Mouse (Mus musculus) cerebellum, adult 9-10 months (tissue): Measurements from ENCODE around the gene Bhmt2.
A peak's percentile ranks its signal among the peaks of the same experiment; 100 is the strongest.

Source experiments
- DNase-seq: peaks from one replicate; pipeline ENCODE4 v3.0.0; 2022

Gene Bhmt2

GRCm38 (mm10) chr13:93637282-93638245 is 36.5 kb downstream of the Bhmt2 start, which contains the start of gene Bhmt:
TSS of gene Bhmt (minus strand) at chr13:93637961.
- no peak for DNase-seq

- peak; percentile 54 for DNase-seq
Measured at GRCm38 (mm10) chr13:93636561-93636960, 37.5 kb downstream of the Bhmt2 start.

GRCm38 (mm10) chr13:93632927-93633326 is 41.2 kb downstream of the Bhmt2 start:
- DNase-seq, result no peak

GRCm38 (mm10) chr13:93630941-93631705 is 43.0 kb downstream of the Bhmt2 start:
- peak; percentile 40 for DNase-seq

GRCm38 (mm10) chr13:93628861-93629260 is 45.2 kb downstream of the Bhmt2 start:
- no peak for DNase-seq

- no peak for DNase-seq
Measured at GRCm38 (mm10) chr13:93614361-93614948, 59.6 kb downstream of the Bhmt2 start.

- DNase-seq, result no peak
Measured at GRCm38 (mm10) chr13:93613771-93614170, 60.3 kb downstream of the Bhmt2 start.

- peak; percentile 88 for DNase-seq
Measured at GRCm38 (mm10) chr13:93612660-93613607, 61.2 kb downstream of the Bhmt2 start.

GRCm38 (mm10) chr13:93608476-93608875 is 65.6 kb downstream of the Bhmt2 start:
- no peak for DNase-seq

- DNase-seq, result no peak
Measured at GRCm38 (mm10) chr13:93607701-93608100, 66.4 kb downstream of the Bhmt2 start.

GRCm38 (mm10) chr13:93606868-93607578 is 67.1 kb downstream of the Bhmt2 start:
- no peak for DNase-seq
